Mouse (Mus musculus): ENCODE results near the gene Zfp282.
A peak's percentile ranks its signal among the peaks of the same experiment; 100 is the strongest.
"Not testable (repeated sequence)": the region's sequence is repeated elsewhere in the genome, so short reads cannot be mapped to it uniquely, and the experiment has no call there.

Gene Zfp282

GRCm38 (mm10) chr6:47877058-47877457, at the start of gene Zfp282:
Gene Zfp282 (plus strand): TSS chr6:47877204.
- no peak for DNase-seq

DNA sequence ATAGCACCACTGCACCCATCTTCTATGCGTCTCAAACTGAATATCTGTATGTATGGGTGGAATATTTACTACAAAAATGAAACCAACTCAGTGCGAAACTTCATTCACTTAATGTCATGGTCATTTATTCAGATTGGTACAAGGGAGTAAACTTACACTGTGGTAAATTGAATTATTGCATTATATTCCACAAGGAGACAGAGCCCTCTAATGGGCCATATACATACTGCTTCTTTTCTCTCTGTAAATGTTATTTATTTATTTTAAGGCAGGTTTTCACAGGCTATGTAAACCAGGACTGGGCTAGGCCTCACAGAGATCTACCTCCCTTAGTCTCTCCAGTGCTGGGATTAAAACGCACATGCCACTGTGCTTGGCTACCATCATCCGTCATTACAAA, 49.5 kb upstream of the Zfp282 start:
- DNase-seq = no peak

GRCm38 (mm10) chr6:47828950-47829349, 48.1 kb upstream of the Zfp282 start:
- no peak for DNase-seq

DNA sequence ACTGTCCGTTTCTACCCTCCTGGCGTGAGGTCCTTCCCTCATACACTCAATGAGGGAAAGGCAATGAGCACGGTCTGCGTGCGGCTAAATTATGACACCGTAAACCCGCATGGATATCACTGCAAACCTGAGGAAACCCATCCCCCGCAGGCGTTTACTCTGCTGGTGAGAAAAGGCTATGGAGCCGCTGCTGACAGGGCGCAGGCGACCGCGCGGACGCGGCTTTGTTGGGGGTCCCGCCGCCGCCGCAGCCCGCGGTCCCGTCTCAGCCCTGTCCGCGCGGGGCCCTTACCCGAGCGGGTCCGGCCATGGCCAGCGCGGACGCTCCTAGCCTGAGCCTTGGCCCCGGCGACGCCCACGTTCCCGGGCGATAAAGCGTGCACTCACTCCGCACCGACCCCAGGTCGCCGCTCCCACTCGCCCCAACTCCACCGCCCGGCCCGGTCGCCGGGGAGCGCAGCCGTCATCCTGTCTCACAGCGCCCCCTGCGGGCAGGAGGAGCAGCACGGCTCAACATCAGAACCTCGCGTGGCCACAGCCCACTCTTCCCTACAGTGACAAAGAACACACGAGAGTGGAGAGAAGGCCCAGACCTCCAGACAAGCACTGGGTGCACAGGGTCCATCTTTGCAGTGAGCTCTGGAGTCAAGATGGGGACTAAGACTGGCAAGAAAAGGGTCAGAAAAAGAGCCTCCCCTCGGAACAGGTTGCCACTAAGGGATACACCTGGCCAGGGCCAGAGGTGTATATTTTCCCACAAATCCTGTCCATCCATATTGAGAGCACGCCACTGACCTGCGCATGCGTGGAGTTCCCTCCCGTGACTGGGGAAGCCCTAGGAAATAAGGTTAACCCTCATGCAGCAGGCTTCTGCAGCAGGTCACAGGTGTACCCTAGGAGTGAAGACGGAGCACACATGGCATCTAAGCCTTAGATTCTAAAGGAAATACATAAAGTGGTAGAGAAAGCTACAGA, 46.6 kb upstream of the Zfp282 start, which contains the start of gene Zfp786:
Zfp786 (minus strand) TSS at position 764 of the 975 bp plus-strand sequence.
- DNase-seq = peak; percentile 93

DNA sequence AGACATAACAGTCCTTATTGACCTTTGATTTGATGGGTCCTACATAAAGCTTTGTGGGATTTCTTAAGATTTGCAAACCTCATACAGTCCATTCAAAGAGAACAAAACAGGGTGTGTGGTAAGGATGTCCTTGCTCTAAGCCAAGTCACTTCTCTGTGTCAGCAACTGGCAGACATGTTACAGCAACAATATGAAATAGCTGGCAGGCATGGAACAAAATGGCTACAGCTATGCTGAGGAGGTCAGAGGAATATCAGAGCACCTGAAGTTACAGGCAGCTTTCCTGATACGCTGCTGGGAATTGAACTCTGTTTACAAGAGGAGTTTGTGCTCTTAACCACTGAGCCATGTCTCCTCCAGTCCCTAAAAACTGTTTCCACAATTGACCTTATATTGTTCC, 44.8 kb upstream of the Zfp282 start:
- no peak for DNase-seq

- DNase-seq = peak; percentile 94
Measured at GRCm38 (mm10) chr6:47835482-47835983, 41.5 kb upstream of the Zfp282 start, which contains the start of gene Zfp398. Gene Zfp398 (plus strand): TSS chr6:47835661.

DNA sequence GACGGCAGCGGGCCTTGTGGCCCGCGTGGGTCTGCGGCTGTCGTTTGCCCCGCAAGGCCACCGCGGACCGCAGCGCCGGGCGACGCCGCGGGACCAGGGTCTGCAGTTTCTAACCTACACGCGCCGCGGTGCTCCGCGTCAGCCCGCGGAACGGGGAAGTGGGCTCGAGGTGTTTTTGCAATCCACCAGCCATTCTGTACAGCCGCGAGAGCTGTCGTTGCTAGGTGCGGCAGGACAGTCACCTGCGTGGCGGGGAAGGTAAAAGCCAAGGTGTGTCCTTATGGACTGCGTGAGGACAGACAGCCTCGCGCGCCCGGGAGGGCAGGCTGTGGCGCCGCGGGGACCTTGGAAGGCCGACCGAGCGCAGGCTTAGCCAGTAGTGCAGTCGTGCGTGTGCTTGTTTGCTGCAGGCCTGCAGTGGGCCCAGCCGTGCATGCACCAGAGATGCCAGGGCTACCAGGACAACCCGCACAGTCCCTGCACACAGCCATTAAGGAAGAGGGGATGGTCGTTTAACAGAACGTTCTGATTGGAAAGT, 41.0 kb upstream of the Zfp282 start:
- peak; percentile 69 for DNase-seq

DNA sequence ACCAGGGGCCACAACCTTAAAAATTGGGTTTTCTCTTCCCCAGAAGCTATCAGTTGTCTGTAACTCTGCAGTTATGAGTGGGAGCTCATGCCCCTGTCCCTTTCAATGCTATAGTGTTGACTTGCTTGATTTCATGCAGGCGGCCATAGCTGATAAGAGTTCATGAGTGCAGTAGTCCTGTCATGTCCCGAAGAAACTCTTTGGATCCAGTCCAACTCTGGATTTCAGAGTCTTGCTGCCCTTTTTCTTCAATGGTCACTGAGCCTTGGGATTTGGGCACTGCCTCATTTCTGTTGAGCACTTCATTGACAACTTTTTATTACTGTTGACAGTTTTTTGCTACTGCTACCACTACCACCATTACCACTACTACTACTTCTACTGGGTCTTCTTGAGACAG, 39.4 kb upstream of the Zfp282 start:
- no peak for DNase-seq

GRCm38 (mm10) chr6:47841077-47841476, 35.9 kb upstream of the Zfp282 start:
- no peak for DNase-seq

GRCm38 (mm10) chr6:47841831-47842230, 35.2 kb upstream of the Zfp282 start:
- no peak for DNase-seq

GRCm38 (mm10) chr6:47842337-47842736, 34.7 kb upstream of the Zfp282 start:
- no peak for DNase-seq

- no peak for DNase-seq
Measured at GRCm38 (mm10) chr6:47845779-47846178, 31.2 kb upstream of the Zfp282 start.

DNA sequence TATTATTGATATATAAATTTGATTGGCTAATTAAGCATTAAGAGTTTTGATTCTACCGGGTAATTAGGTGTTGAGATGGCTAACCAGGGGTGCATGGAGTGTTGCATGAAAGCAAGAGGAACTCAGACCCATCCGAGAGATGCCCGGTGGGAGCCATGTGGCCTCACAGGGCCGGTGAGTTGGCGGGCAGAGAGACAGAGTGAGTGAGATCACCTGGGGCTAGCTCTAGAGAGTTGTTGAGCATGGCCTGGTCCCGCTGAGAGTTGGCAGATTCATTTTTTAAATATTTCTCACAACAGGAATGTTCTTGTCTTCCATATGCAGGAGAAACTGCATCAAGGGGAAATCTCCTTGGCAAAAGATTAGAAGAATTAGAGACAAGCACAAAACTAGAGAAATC, 19.8 kb upstream of the Zfp282 start:
- peak; percentile 39 for DNase-seq

DNA sequence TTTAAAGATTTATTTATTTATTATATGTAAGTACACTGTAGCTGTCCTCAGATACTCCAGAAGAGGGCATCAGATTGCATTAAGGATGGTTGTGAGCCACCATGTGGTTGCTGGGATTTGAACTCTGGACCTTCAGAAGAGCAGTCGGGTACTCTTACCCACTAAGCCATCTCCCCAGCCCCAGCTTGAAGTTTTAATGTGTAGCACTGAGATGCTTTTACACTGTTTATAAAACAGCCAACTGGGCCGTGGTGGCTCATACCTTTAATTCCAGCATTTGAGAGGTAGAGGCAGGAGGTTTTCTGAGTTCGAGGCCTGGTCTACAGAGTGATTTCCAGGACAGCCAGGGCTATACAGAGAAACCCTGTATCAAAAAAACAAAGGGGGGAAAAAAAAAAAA, 19.3 kb upstream of the Zfp282 start:
- DNase-seq = not testable (repeated sequence)

- DNase-seq = no peak
Measured at GRCm38 (mm10) chr6:47872266-47872665, 4.7 kb upstream of the Zfp282 start.

- peak; percentile 93 for DNase-seq
Measured at GRCm38 (mm10) chr6:47877461-47878132, 593 bp downstream of the Zfp282 start.

DNA sequence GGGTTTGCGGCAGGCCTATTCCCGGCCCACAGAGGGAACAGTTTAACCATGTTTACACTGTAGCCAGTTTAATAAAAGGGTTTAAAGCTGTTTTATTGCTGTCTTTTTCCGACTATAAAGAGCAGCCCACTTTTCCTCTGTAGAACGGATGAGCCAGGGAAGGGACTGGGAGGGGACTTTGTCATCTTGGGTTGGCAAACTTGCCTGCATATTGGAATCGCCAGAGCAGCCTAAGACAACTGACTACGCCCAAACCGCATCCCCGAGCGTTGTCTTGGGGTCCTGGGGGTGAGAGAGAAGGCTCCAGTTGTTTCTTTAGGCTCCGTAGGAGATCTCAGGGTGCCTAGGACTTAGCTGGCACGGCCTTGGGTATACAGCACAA, 1.1 kb downstream of the Zfp282 start:
- DNase-seq = peak; percentile 15

GRCm38 (mm10) chr6:47878593-47878992, 1.6 kb downstream of the Zfp282 start:
- peak; percentile 14 for DNase-seq

GRCm38 (mm10) chr6:47879049-47879716, 2.2 kb downstream of the Zfp282 start:
- no peak for DNase-seq

DNA sequence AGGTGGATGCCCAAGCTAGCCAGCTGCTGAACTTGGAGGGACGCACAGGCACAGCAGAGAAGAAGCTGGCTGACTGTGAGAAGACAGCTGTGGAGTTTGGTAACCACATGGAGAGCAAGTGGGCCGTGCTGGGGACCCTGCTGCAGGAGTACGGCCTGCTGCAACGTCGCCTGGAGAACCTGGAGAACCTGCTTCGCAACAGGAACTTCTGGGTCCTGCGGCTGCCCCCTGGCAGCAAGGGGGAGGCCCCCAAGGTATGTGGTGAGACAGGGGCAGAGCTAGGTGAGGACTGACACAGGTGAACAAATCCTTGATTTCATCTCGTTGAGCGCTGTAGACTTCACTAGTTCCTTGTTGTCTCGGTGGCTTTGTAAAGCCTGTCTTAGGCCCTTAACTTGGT, 3.2 kb downstream of the Zfp282 start:
- no peak for DNase-seq

DNA sequence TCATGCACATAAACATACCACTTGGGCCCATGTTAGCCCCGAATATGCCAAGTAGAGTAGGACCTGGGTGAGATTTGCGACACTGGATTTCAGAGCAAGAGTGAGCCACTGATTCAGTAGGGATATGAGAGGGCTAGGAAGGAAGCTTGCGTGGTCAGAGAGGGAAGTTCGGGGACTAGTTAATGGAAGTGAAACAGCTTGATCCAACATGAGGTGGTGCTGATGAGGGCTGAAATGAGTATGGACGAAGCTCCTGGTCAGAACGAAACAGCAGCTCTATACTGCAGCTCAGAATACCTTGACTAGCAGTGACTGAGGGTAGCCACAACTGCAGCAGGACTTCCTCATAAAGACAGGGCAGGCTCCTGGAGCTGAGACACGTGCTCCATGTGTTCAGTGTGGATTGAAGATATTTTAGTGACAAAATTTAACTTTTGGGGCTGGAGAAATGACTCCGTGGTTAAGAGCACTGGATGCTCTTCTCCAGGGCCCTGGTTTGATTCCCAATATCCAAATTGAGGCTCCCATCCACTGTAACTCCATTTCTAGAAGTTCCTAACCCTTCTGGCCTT, 11.9 kb downstream of the Zfp282 start:
- DNase-seq = no peak

- no peak for DNase-seq
Measured at GRCm38 (mm10) chr6:47899416-47899815, 22.4 kb downstream of the Zfp282 start.
